Mouse (Mus musculus): Measurements from ENCODE around the gene Coq10b.

DNA sequence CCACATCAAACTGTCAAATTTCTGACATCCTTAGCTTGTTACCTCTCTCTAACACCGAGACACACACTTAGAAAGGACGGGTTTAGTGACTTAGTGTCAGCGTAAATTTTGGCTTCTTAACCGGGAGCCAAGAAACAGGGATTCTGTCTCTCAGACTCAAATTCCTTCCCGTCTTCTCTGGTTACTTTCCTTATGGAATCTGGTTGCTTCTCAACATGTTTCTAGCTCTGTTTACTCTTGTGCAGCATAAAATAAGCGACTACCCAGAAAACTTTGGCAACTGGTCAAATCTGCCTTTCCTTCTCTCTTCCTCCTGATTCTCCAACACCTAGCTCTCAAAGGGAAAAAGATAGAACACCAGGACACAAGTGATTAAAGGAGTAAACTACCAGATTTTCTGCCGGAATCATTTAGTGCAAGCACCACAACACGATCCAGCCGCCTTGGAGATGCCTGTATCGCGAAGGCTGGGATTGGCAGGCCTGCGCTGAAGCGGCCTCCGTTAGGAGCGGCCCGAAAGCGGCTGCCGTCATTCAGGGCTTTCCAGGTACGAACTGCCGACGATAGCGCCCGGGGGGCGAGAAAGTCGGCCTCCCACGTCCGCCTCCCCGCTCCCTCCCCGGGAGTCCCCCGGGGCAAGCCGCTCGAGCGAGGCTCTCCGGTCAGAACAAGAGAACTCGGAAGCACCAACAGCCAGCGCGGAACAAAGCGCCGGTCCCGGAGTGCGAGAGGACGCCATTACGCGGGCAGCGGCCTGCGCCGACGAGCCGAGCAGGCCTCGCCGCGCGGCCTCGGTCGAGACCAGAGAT is 25.9 kb upstream of the Coq10b start:
- TF ChIP-seq ZC3H11A (IDR thresholded peaks at IDR 0.05; ENCODE audit: borderline replicate concordance, low read depth, low read length): no peak
- no peak; the same call in 1 of the 2 replicates for TF ChIP-seq HCFC1 (IDR thresholded peaks at IDR 0.05; ENCODE audit: borderline replicate concordance, insufficient read depth, low read length)
- no peak for TF ChIP-seq MAFK (IDR thresholded peaks at IDR 0.05; ENCODE audit: insufficient read depth, low read depth, low read length)
- no peak for TF ChIP-seq CHD2 (IDR thresholded peaks at IDR 0.05; ENCODE audit: low read depth, low read length)
